Mouse (Mus musculus) spleen, adult 2 months (tissue): Measurements from ENCODE around the gene Myh8.

Experiments
- CTCF ChIP-seq: fragments of 200-500 bp; IDR thresholded peaks from 2 replicates; pipeline ENCODE4 v1.5.1; 2011; ENCODE audit warnings: mild to moderate bottlenecking, inconsistent platforms; ENCODE audit not compliant: insufficient read depth, insufficient read length, insufficient replicate concordance; ENCODE audit errors: extremely low read depth
- POLR2A ChIP-seq: fragments of 200-500 bp; IDR thresholded peaks from 2 replicates; pipeline ENCODE4 v1.6.1; 2011; ENCODE audit warnings: low read depth, low read length, inconsistent platforms

GRCm38 (mm10) chr11:67260956-67261355 lies 16.0 kb upstream of the Myh8 start:
- no peak for TF ChIP-seq POLR2A
- no peak for TF ChIP-seq CTCF
